Mouse (Mus musculus): ENCODE results near the gene Gbp9.

- TF ChIP-seq POLR2A (IDR thresholded peaks at IDR 0.05; ENCODE audit: insufficient read depth, low read length) (no peak), CTCF (IDR thresholded peaks at IDR 0.05; ENCODE audit: low read depth, low read length) (no peak)
These were observed 433 bp downstream of the Gbp9 start for GRCm38 (mm10) chr5:105138906-105139305.

Measured in ES-Bruce4 (cell line).